8 mouse cellular contexts compared by ENCODE assay signal in the genomic region with DNA sequence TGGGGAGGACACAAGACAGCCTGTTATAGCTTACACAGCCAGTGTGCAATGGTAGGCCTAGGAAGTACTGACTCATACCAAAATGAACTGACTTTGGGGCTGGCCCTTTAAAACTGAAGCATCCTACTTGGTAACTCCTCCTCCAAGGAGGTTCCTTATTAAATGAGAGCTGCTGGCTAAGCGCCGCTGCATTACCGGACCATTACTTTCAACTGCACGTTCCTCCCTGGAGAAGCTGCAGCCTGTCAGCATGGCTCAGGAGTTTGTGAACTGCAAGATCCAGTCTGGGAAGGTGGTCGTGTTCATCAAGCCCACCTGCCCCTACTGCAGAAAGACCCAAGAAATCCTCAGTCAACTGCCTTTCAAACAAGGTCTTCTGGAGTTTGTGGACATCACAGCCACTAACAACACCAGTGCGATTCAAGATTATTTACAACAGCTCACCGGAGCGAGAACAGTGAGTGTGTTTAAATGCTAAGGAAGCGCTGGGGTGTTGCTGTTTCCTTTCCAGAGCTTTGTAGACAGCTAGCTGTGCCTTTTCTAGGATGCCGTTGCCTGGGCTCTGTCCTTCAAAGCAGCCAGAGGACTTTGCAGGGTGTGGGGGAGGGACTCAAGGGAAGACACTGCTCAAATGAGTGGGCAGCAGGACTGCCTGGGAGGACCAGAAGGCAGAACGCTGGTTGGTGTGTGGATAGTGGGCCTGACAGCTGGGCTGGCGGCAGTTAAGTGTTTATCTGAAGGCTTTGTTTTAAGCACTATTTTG. TPM values are rescaled to one million over a fixed set of nuclear protein-coding genes. Genes with fewer than 3 reads are reported as not detected.
DNase-seq lines count a peak whose midpoint lies in the region; ATAC-seq and TF ChIP-seq lines count a peak whose summit lies in the region.

A gene (plus strand): TSS at position 150 of the 763 bp plus-strand sequence.

- no peaks in the 10 kb centered on the region for H3K9me3 ChIP-seq in lung, embryonic 14.5 days (ENCODE audit: low read depth, low read length)

- DNase-seq in MEL-GATA-1-ER (ENCODE audit: extremely low read depth, low read depth), result peak; percentile 92
- peak; percentile 83 for DNase-seq in cerebellum, adult 9-10 months
- peak; percentile 74 to 84 for DNase-seq in layer of hippocampus, adult 8-10 months (ENCODE audit: low spot score in 2 of 2)
- peak; percentile 88 for DNase-seq in lung, embryonic 14.5 days
- DNase-seq in thymus, adult 2 months, result peak; percentile 30

- H3K9ac ChIP-seq in lung, embryonic 14.5 days, result peak within 1 kb of the TSS; percentile 58

- peak within 1 kb of the TSS; percentile 66 for H3K4me2 ChIP-seq in lung, embryonic 14.5 days

- no peaks in the 10 kb centered on the region for H3K27me3 ChIP-seq in lung, embryonic 14.5 days (ENCODE audit: insufficient read depth, low read length)
- H3K27me3 ChIP-seq in thymus, adult 2 months (ENCODE audit: control insufficient read depth, insufficient read depth, low read length), result no peaks in the 10 kb centered on the region

- peaks cover 10% of the 10 kb centered on the region for H3K4me1 ChIP-seq in lung, embryonic 14.5 days (ENCODE audit: insufficient read depth)
- peaks cover 5% of the 10 kb centered on the region; the same call in 1 of the 2 replicates for H3K4me1 ChIP-seq in olfactory bulb, adult 2 months (ENCODE audit: control insufficient read depth, insufficient read depth, low read length)
- peaks cover 19% of the 10 kb centered on the region for H3K4me1 ChIP-seq in thymus, adult 2 months (replicated peaks; ENCODE audit: control insufficient read depth, insufficient read depth, low read length)

- peak; percentile 91 for ATAC-seq in frontal cortex, adult (ENCODE audit: low TSS enrichment)
- peak; percentile 91 for ATAC-seq in hematopoietic stem cell, adult 5-6 weeks (replicated peaks in 1 of 2; ENCODE audit: insufficient read depth in 1 of 2, low FRiP score in 2 of 2, low TSS enrichment in 1 of 2, low read depth in 1 of 2, poor library complexity in 2 of 2, severe bottlenecking in 2 of 2)
- ATAC-seq in lung, embryonic 14.5 days (ENCODE audit: insufficient read depth), result peak; percentile 94

- TF ChIP-seq CTCF in lung, embryonic 14.5 days (IDR thresholded peaks at IDR 0.05; ENCODE audit: low read depth), result no peak
- no peak for TF ChIP-seq CTCF in olfactory bulb, adult 2 months (IDR thresholded peaks at IDR 0.05; ENCODE audit: insufficient read depth, low read depth, low read length)
- no peak for TF ChIP-seq CTCF in thymus, adult 2 months (IDR thresholded peaks at IDR 0.05; ENCODE audit: borderline replicate concordance, control insufficient read depth, extremely low read depth, insufficient read depth, low read length, poor library complexity)

- peak within 1 kb of the TSS; percentile 50 for H3K4me3 ChIP-seq in lung, embryonic 14.5 days (ENCODE audit: low read depth, low read length)
- peak within 1 kb of the TSS; percentile 62 for H3K4me3 ChIP-seq in olfactory bulb, adult 2 months (ENCODE audit: insufficient read depth, low read depth, low read length)
- H3K4me3 ChIP-seq in thymus, adult 2 months (ENCODE audit: control insufficient read depth, insufficient read depth, low read length), result peak within 1 kb of the TSS; percentile 54

- peak within 1 kb of the TSS; percentile 39 for H3K27ac ChIP-seq in lung, embryonic 14.5 days (ENCODE audit: low read depth)
- H3K27ac ChIP-seq in olfactory bulb, adult 2 months (ENCODE audit: insufficient read depth, low read depth, low read length), result peak within 1 kb of the TSS; percentile 74
- H3K27ac ChIP-seq in thymus, adult 2 months (ENCODE audit: control insufficient read depth, insufficient read depth, low read length), result no peak within 1 kb of the TSS; the same call in 1 of the 2 replicates

- H3K36me3 ChIP-seq in lung, embryonic 14.5 days (ENCODE audit: insufficient read depth), result no peaks in the 10 kb centered on the region
- no peaks in the 10 kb centered on the region for H3K36me3 ChIP-seq in thymus, adult 2 months (ENCODE audit: control insufficient read depth, insufficient read depth, low read length)

- peak; percentile 45; the same call in 1 of the 2 replicates for TF ChIP-seq POLR2A in olfactory bulb, adult 2 months (IDR thresholded peaks at IDR 0.05; ENCODE audit: insufficient read depth, low read depth, low read length)
- no peak for TF ChIP-seq POLR2A in thymus, adult 2 months (IDR thresholded peaks at IDR 0.05; ENCODE audit: control insufficient read depth, extremely low read depth, insufficient read depth, low read length, poor library complexity)

- under 1% methylated on average over 12 of the region's 12 CpGs for WGBS in lung, embryonic 14.5 days
- under 1% methylated on average over 12 of the region's 12 CpGs for WGBS in olfactory bulb, adult 2 months
- WGBS in thymus, adult 2 months, result 1% methylated on average over 12 of the region's 12 CpGs

RNA-seq across cellular contexts. Expression of the gene that starts here (rescaled TPM):
- 64.0 and 76.2 TPM in 2 replicates for total RNA-seq in hematopoietic stem cell, adult 5-6 weeks (2017)
- 10 to 100 TPM; 46.3 to 54.2 (median 48.7) TPM for total RNA-seq in layer of hippocampus, adult 8-10 months (2022)
- 35.9 and 43.8 TPM in 2 replicates for polyA plus RNA-seq in lung, embryonic 14.5 days (2014; fragmentation: Nextera tagmentation; extraction: Ambion mirVana)
- polyA plus RNA-seq in olfactory bulb, adult 2 months (2012; ENCODE audit: insufficient read depth, insufficient read length, low replicate concordance, missing spikeins), result not detected in 2 replicates
- 19.4 and 31.9 TPM in 2 replicates for polyA plus RNA-seq in thymus, adult 2 months (2012; rRNA removed)

Comparison
In these comparisons a context has a peak if more than half of its experiments do, and no peak if none do; other contexts are left out.
1. DNase-seq: peak in every context shown above with its lines; median percentile 92 in MEL-GATA-1-ER; 88 in lung, embryonic 14.5 days; 83 in cerebellum, adult 9-10 months; 79 in layer of hippocampus, adult 8-10 months; 30 in thymus, adult 2 months.